Mouse (Mus musculus) C2C12 (cell line): ENCODE results near the gene Nfia.

Source experiments
- CTCF ChIP-seq: IDR thresholded peaks from one replicate; pipeline ENCODE4 v1.5.1; 2011; ENCODE audit not compliant: control insufficient read depth, insufficient read depth, insufficient read length
- MYOG ChIP-seq: IDR thresholded peaks from one replicate; pipeline ENCODE4 v1.6.1; 2011; ENCODE audit not compliant: control insufficient read depth, insufficient read length; ENCODE audit errors: extremely low read depth

- TF ChIP-seq CTCF (no peak), MYOG (no peak)
Measured at GRCm38 (mm10) chr4:97860376-97860775, 87.8 kb downstream of the Nfia start.
